In the genomic region with DNA sequence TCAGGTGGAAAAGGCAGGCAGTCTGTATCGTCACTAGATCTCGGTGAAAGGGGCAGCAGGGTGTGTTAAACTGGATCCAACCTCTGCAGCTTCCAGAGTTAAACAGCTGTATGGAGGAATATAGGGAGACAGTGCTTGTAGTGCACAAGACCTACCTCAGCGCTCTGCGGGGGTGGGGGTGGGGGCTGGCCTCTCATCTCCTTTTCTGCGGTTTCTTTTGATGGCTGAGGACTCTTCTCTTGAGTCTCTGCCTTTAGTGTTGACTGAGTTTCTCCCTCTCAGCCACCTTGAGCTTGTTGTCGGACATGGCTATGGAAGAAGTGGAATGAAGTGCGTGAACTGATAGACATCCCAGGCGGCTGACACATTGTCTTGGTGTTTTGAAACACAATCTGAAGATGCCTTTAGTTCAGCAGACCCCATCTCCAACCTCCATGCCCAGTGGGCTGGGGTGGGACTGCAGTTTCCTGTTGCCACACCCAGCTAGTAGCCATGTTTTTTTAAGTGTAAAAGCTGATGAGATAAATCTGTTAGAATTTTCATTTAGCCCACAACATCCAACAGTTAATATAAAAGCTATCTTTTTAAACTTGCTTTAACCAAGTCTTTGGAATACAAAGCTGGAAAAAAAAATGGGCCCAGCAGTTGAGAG, we compare ENCODE assay signal across 27 mouse cellular contexts. TPM values are rescaled to one million over a fixed set of nuclear protein-coding genes. Genes with fewer than 3 reads are reported as not detected.
"Had no signal": no experiment of that assay in that cellular context is flagged by ENCODE, and none has a peak within 500 bp of the region (broad histone marks: within the 10 kb centered on the region; RNA-seq: fewer than 3 reads in every experiment).

No protein-coding gene starts in this region.

- H3K27me3 ChIP-seq: limb, embryonic 13.5 days; liver, embryonic 12.5 days; liver, embryonic 15.5 days; lung, embryonic 15.5 days; megakaryocyte, embryonic 14.5 days; midbrain, embryonic 13.5 days; neural tube, embryonic 12.5 days; neural tube, embryonic 15.5 days; stomach, embryonic 15.5 days had no signal

- H3K4me2 ChIP-seq: limb, embryonic 13.5 days; liver, embryonic 12.5 days; liver, embryonic 15.5 days; lung, embryonic 15.5 days; midbrain, embryonic 13.5 days; neural tube, embryonic 12.5 days; neural tube, embryonic 15.5 days; stomach, embryonic 15.5 days had no signal

- ATAC-seq: liver, embryonic 12.5 days; midbrain, embryonic 13.5 days; midbrain, embryonic 16.5 days had no signal

- H3K27ac ChIP-seq: kidney, postnatal 0 days; layer of hippocampus, adult 2 months; limb, embryonic 10.5 days; limb, embryonic 13.5 days; liver, embryonic 12.5 days; liver, embryonic 15.5 days; lung, embryonic 15.5 days; midbrain, embryonic 10.5 days; midbrain, embryonic 13.5 days; neural tube, embryonic 12.5 days; neural tube, embryonic 15.5 days; stomach, embryonic 15.5 days had no signal

- H3K9ac ChIP-seq: limb, embryonic 13.5 days; liver, embryonic 12.5 days; liver, embryonic 15.5 days; lung, embryonic 15.5 days; midbrain, embryonic 13.5 days; neural tube, embryonic 12.5 days; neural tube, embryonic 15.5 days; stomach, embryonic 15.5 days had no signal

- H3K4me1 ChIP-seq: limb, embryonic 10.5 days; limb, embryonic 13.5 days; liver, embryonic 15.5 days; lung, embryonic 15.5 days; midbrain, embryonic 10.5 days; midbrain, embryonic 13.5 days; neural tube, embryonic 12.5 days; neural tube, embryonic 15.5 days; stomach, embryonic 15.5 days had no signal

- DNase-seq: kidney, adult 9 months; kidney, postnatal 25 days; layer of hippocampus, adult 9-11 months; liver; lung, adult 18-20 months; lung, postnatal 10 days; lung, postnatal 36 days; right cerebral cortex, adult 18-20 months; right cerebral cortex, postnatal 14 days; right cerebral cortex, postnatal 4 days; spleen, adult 18-20 months; thymus, postnatal 36 days had no signal

- H3K9me3 ChIP-seq: limb, embryonic 10.5 days; limb, embryonic 13.5 days; liver, embryonic 12.5 days; liver, embryonic 15.5 days; lung, embryonic 15.5 days; megakaryocyte, embryonic 14.5 days; midbrain, embryonic 10.5 days; midbrain, embryonic 13.5 days; neural tube, embryonic 12.5 days; neural tube, embryonic 15.5 days; stomach, embryonic 15.5 days had no signal

- H3K4me3 ChIP-seq: layer of hippocampus, adult 2 months; limb, embryonic 10.5 days; limb, embryonic 13.5 days; liver, embryonic 12.5 days; liver, embryonic 15.5 days; lung, embryonic 15.5 days; megakaryocyte, embryonic 14.5 days; midbrain, embryonic 10.5 days; midbrain, embryonic 13.5 days; neural tube, embryonic 12.5 days; neural tube, embryonic 15.5 days; stomach, embryonic 15.5 days had no signal

RNA-seq across cellular contexts. Expression of gene Pgpep1l, which starts 58.1 kb away (rescaled TPM):
- polyA plus RNA-seq: large intestine, adult 2 months; limb, embryonic 10.5 days; limb, embryonic 13.5 days; liver, embryonic 12.5 days; liver, embryonic 15.5 days; lung, embryonic 15.5 days; midbrain, embryonic 10.5 days; midbrain, embryonic 13.5 days; midbrain, embryonic 16.5 days; neural tube, embryonic 12.5 days; neural tube, embryonic 15.5 days; stomach, embryonic 15.5 days had no signal
